Mouse (Mus musculus): Measurements from ENCODE around the gene Sh3kbp1.
"Not testable (repeated sequence)": the region's sequence is repeated elsewhere in the genome, so short reads cannot be mapped to it uniquely, and the experiment has no call there.

Gene Sh3kbp1

GRCm38 (mm10) chrX:159626907-159627587 is at the start of gene Sh3kbp1:
Gene Sh3kbp1 (plus strand): TSS chrX:159627272.
- peak; percentile 71 for DNase-seq

GRCm38 (mm10) chrX:159584738-159585137 is 42.3 kb upstream of the Sh3kbp1 start:
- DNase-seq, result not testable (repeated sequence)

GRCm38 (mm10) chrX:159591633-159592032 is 35.4 kb upstream of the Sh3kbp1 start:
- DNase-seq, result no peak

GRCm38 (mm10) chrX:159597502-159597901 is 29.6 kb upstream of the Sh3kbp1 start:
- DNase-seq, result no peak

GRCm38 (mm10) chrX:159604832-159605231 is 22.2 kb upstream of the Sh3kbp1 start:
- DNase-seq, result no peak

GRCm38 (mm10) chrX:159606936-159607335 is 20.1 kb upstream of the Sh3kbp1 start:
- DNase-seq, result peak; percentile 1

- peak; percentile 4 for DNase-seq
These were observed 715 bp upstream of the Sh3kbp1 start for GRCm38 (mm10) chrX:159626208-159626906.

- DNase-seq, result peak; percentile 14
These were observed 805 bp downstream of the Sh3kbp1 start for GRCm38 (mm10) chrX:159627588-159628566.

- no peak for DNase-seq
These were observed 1.6 kb downstream of the Sh3kbp1 start for GRCm38 (mm10) chrX:159628629-159629028.

GRCm38 (mm10) chrX:159629203-159629602 is 2.1 kb downstream of the Sh3kbp1 start:
- DNase-seq, result no peak

GRCm38 (mm10) chrX:159638500-159639227 is 11.6 kb downstream of the Sh3kbp1 start:
- no peak for DNase-seq

GRCm38 (mm10) chrX:159639991-159640390 is 12.9 kb downstream of the Sh3kbp1 start:
- DNase-seq, result no peak

GRCm38 (mm10) chrX:159645314-159645713 is 18.2 kb downstream of the Sh3kbp1 start:
- no peak for DNase-seq

GRCm38 (mm10) chrX:159647564-159647963 is 20.5 kb downstream of the Sh3kbp1 start:
- no peak for DNase-seq

GRCm38 (mm10) chrX:159648598-159648997 is 21.5 kb downstream of the Sh3kbp1 start:
- no peak for DNase-seq

GRCm38 (mm10) chrX:159650130-159650678 is 23.1 kb downstream of the Sh3kbp1 start:
- peak; percentile 31 for DNase-seq

GRCm38 (mm10) chrX:159650727-159651126 is 23.7 kb downstream of the Sh3kbp1 start:
- no peak for DNase-seq

- DNase-seq, result no peak
These were observed 44.3 kb downstream of the Sh3kbp1 start for GRCm38 (mm10) chrX:159671388-159671787.

- DNase-seq, result no peak
These were observed 45.4 kb downstream of the Sh3kbp1 start for GRCm38 (mm10) chrX:159672466-159672865.

- DNase-seq, result no peak
These were observed 49.2 kb downstream of the Sh3kbp1 start for GRCm38 (mm10) chrX:159676242-159676641.

GRCm38 (mm10) chrX:159677585-159678319 is 50.7 kb downstream of the Sh3kbp1 start:
- DNase-seq, result no peak

Data from lung, postnatal 14 days (tissue).